Mouse (Mus musculus) lung, adult 2 months (tissue): ENCODE measurements at regions not wholly inside any gene's neighbourhood (a gene's known extent, or its start where the extent isn't known, plus 50 kb on each side); places are given as distances from the start of the nearest gene placed in this dataset.
"Not testable (repeated sequence)": the region's sequence is repeated elsewhere in the genome, so short reads cannot be mapped to it uniquely, and the experiment has no call there.

Experiments used
- DNase-seq: peaks from one replicate; pipeline ENCODE4 v3.0.0; 2022
- H3K4me1 ChIP-seq: fragments of 200-500 bp; 2 replicates; pipeline ENCODE4 v1.6.1; 2011; ENCODE audit warnings: low read length; ENCODE audit not compliant: control insufficient read depth, insufficient read depth
- H3K4me3 ChIP-seq: fragments of 200-500 bp; replicated peaks from 2 replicates; pipeline ENCODE3; 2011; ENCODE audit warnings: low read depth, mild to moderate bottlenecking, control low read depth, low read length; ENCODE audit errors: extremely low read depth
- CTCF ChIP-seq: fragments of 200-500 bp; IDR thresholded peaks from 2 replicates; pipeline ENCODE4 v1.5.1; 2011; ENCODE audit warnings: mild to moderate bottlenecking, low read length, control low read depth; ENCODE audit not compliant: insufficient read depth
- POLR2A ChIP-seq: fragments of 200-500 bp; IDR thresholded peaks from 2 replicates; pipeline ENCODE4 v1.6.1; 2011; ENCODE audit warnings: low read depth, mild to moderate bottlenecking, control low read depth, low read length, borderline replicate concordance; ENCODE audit errors: extremely low read depth
- WGBS: fragments of 180-500 bp; shearing (Covaris S2); methylation state at CpG from one replicate; pipeline ENCODE4 v1.1.7; 2018; 5-methylcytosine and 5-hydroxymethylcytosine counted together

DNA sequence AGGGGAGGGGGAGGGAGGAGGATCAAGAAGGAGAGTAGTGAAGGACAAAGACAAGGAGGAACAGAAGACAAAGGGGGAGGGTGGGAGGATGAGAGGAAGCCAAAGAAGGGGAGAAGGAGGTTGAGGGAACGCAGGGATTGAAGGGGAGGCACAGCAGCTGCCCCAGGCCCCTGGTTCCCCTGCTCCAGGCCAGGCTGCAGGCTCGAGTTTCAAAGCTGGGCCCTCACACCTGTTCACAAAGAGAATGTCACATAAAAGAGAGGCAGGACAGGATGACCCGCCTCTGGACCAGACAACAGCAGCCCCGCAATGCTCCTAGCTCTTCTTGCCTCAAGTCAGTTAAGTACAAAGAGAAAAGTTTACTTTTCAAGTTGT is 128.3 kb downstream of the Dll1 start:
- TF ChIP-seq POLR2A (no peak), CTCF (no peak)
- no peaks in the 10 kb centered on the region for H3K4me1 ChIP-seq
- no peak overlapping the region for H3K4me3 ChIP-seq
- 65% methylated on average over 4 of the region's 4 CpGs for WGBS
- no peak for DNase-seq

DNA sequence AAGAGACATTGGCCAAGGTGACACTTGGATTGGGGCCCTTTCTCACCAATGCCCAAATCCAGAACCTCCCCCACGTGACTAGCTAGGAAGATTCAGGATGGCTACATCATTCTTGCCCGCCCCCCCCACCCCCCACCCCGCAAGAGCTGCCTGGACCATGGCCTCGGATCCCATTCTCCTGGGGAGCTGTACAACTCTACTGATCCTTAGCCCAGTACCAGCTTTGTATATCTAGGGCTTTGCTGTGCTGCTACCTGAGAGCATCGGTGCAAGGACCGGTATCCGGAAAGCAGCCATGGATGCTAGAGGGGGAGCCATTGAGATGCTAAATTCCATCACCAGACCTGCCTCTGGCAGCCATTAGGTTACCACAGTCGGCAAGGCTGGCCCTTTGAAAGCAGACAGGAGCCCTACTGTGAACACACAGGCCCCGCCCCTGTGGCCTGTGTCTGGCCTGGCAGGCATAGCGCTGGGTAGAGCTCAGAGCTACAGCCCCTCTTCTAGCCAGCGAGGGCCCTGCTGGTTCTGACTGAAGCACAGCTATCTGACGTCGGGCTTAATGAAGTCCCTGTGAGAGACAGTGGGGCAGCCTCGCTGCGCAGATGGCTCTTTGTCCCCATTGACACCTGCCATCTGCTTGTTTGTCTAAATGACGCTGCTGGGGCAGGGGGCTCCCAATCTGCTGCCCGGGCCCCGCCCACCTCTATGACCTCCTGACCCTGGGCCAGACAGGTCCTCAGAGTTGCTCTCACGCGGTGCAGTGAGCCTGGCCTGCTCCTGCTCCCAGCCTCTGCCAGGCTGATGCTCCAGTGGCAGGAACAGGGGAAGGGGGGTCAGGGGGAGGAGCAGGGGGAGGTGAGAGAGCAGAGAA is 128.9 kb downstream of the Dll1 start:
- TF ChIP-seq POLR2A (no peak), CTCF (no peak)
- Histone ChIP-seq H3K4me1 (no peaks in the 10 kb centered on the region), H3K4me3 (no peak overlapping the region)
- 26% methylated on average over 20 of the region's 20 CpGs for WGBS
- DNase-seq = no peak

GRCm38 (mm10) chr17:15242976-15243635 is 133.6 kb downstream of the Dll1 start:
- Histone ChIP-seq H3K4me3 (no peak overlapping the region), H3K4me1 (no peaks in the 10 kb centered on the region)
- WGBS = 62% methylated on average over 6 of the region's 6 CpGs
- no peak for TF ChIP-seq POLR2A
- no peak for TF ChIP-seq CTCF
- DNase-seq = no peak

DNA sequence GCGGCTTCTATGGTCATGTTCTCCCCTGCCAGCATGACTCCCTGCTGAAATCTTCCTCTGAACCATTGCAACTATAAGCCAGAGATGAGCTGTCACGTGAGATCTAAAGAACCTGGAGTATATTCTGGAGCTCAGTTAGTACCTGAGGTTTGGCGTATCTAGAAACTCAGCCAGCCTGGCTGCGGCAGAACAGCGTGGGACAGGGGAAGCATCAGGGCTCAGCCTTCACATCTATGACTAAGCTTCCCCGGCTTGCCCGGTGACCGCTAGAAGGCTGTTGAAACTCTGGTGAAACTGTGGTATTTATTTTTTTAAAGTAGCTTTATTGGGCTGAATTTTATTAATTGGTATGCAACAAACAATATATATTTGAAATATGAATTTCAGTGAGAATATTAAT is 134.3 kb downstream of the Dll1 start:
- 74% methylated on average over 8 of the region's 8 CpGs for WGBS
- no peak for TF ChIP-seq CTCF
- no peak for TF ChIP-seq POLR2A

GRCm38 (mm10) chr17:15241491-15241890 is 135.2 kb downstream of the Dll1 start:
- WGBS = 76% methylated on average over 1 of the region's 1 CpGs
- Histone ChIP-seq H3K4me3 (no peak overlapping the region), H3K4me1 (no peaks in the 10 kb centered on the region)
- no peak for DNase-seq
- TF ChIP-seq POLR2A (no peak), CTCF (no peak)

More for the DNA sequence above, 134.3 kb downstream of the Dll1 start:
- H3K4me1 ChIP-seq = no peaks in the 10 kb centered on the region
- no peak overlapping the region for H3K4me3 ChIP-seq
- DNase-seq = no peak

GRCm38 (mm10) chr17:15240641-15241040 is 136.0 kb downstream of the Dll1 start:
- DNase-seq, H3K4me1 ChIP-seq, H3K4me3 ChIP-seq: not testable (repeated sequence)
- WGBS = 64% methylated on average over 12 of the region's 12 CpGs

GRCm38 (mm10) chr17:15240011-15240410 is 136.7 kb downstream of the Dll1 start:
- WGBS = 94% methylated on average over 7 of the region's 7 CpGs
- DNase-seq = no peak
- H3K4me1 ChIP-seq = no peaks in the 10 kb centered on the region
- H3K4me3 ChIP-seq = no peak overlapping the region
- no peak for TF ChIP-seq CTCF
- TF ChIP-seq POLR2A = no peak

DNA sequence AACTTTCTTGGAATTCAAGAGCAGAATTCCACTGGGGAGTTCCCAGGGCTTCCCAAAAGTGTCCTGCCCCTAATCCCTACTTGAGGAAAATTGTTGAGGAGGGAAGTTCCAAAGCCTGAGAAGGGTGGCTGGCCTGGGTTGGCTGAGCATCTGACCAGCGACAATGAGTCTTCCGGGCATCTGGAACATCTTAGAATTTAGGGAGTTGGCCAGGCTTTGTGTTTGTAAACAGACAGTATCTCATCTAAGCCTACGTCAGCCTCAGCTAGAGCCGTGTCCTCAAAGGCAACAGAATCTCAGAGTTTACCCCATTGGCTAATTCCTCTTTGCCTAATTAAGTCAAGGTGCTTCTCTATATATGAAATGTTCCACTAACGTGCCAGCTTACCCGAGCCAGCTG is 141.6 kb downstream of the Dll1 start:
- TF ChIP-seq POLR2A = no peak
- WGBS = 53% methylated on average over 6 of the region's 6 CpGs
- no peaks in the 10 kb centered on the region for H3K4me1 ChIP-seq
- no peak overlapping the region for H3K4me3 ChIP-seq
- peak; percentile 8 for DNase-seq

GRCm38 (mm10) chr17:15231175-15231574 is 145.5 kb downstream of the Dll1 start:
- WGBS = 58% methylated on average over 5 of the region's 5 CpGs
- no peak for DNase-seq
- Histone ChIP-seq H3K4me3 (no peak overlapping the region), H3K4me1 (no peaks in the 10 kb centered on the region)
- TF ChIP-seq POLR2A = no peak
- TF ChIP-seq CTCF = no peak

DNA sequence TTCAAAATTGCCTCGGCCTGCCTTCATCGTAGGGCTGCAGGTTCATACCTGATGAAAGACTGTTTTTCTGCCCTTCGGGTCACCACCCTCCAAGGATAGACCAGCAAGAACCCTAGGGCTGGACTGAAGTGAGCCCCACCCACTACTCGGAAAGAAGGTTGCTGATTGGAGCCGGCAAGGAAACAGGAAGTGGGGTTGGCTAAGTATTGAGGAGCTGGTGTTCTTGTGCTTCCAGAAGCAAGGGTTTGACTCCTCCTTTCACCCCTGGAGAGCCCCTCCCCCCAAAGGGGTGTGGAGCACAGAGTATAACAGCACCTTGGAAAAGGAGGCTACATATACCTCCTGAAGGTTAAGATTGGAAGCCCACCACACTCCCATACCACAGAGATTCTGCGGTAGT is 147.5 kb downstream of the Dll1 start:
- no peaks in the 10 kb centered on the region for H3K4me1 ChIP-seq
- WGBS = 74% methylated on average over 6 of the region's 6 CpGs
- no peak overlapping the region for H3K4me3 ChIP-seq
- no peak for TF ChIP-seq CTCF
- no peak for TF ChIP-seq POLR2A
- DNase-seq = no peak

- DNase-seq = no peak
- 62% methylated on average over 8 of the region's 8 CpGs for WGBS
These were observed 148.6 kb downstream of the Dll1 start for GRCm38 (mm10) chr17:15228077-15228476.

More at GRCm38 (mm10) chr17:15228077-15228476, 148.6 kb downstream of the Dll1 start:
- no peak overlapping the region for H3K4me3 ChIP-seq
- no peaks in the 10 kb centered on the region for H3K4me1 ChIP-seq
- no peak for TF ChIP-seq CTCF
- TF ChIP-seq POLR2A = no peak
